Mouse (Mus musculus) lung, postnatal 36 days (tissue): Measurements from ENCODE around the gene Rack1.
"Not testable (repeated sequence)": the region's sequence is repeated elsewhere in the genome, so short reads cannot be mapped to it uniquely, and the experiment has no call there.

Source experiments
- DNase-seq: peaks from one replicate; pipeline ENCODE4 v3.0.0; 2022; ENCODE audit warnings: mixed read lengths

The Rack1 gene

GRCm38 (mm10) chr11:48843202-48843601, 43.1 kb downstream of the Rack1 start:
- DNase-seq: no peak

- DNase-seq: no peak
Measured at GRCm38 (mm10) chr11:48844309-48844708, 44.2 kb downstream of the Rack1 start.

- no peak for DNase-seq
Measured at GRCm38 (mm10) chr11:48845244-48845815, 45.2 kb downstream of the Rack1 start.

- not testable (repeated sequence) for DNase-seq
Measured at GRCm38 (mm10) chr11:48846362-48846761, 46.2 kb downstream of the Rack1 start.

- no peak for DNase-seq
Measured at GRCm38 (mm10) chr11:48846881-48847280, 46.7 kb downstream of the Rack1 start.

GRCm38 (mm10) chr11:48850240-48850639, 50.1 kb downstream of the Rack1 start:
- DNase-seq: no peak

GRCm38 (mm10) chr11:48851270-48851995, 51.3 kb downstream of the Rack1 start:
- DNase-seq: peak; percentile 21

- DNase-seq: no peak
Measured at GRCm38 (mm10) chr11:48852190-48852589, 52.1 kb downstream of the Rack1 start.

- DNase-seq: no peak
Measured at GRCm38 (mm10) chr11:48852624-48853473, 52.7 kb downstream of the Rack1 start.

GRCm38 (mm10) chr11:48853474-48854180, 53.5 kb downstream of the Rack1 start:
- DNase-seq: peak; percentile 95
